Mouse (Mus musculus) intestine, embryonic 15.5 days (tissue): ENCODE data around the gene Pole3. TPM values are rescaled to one million over a fixed set of nuclear protein-coding genes. Genes with fewer than 3 reads are reported as not detected.
"Not testable (repeated sequence)": the region's sequence is repeated elsewhere in the genome, so short reads cannot be mapped to it uniquely, and the experiment has no call there.

Source experiments
- ATAC-seq: fragments of 200-750 bp; cut with Nextera tagmentation; 2 replicates; pipeline ENCODE4 v1.8.0; 2017; ENCODE audit warnings: moderate TSS enrichment, moderate library complexity
- H3K27ac ChIP-seq: fragments of 300-500 bp; sonication (generic); 2 replicates; pipeline ENCODE4 v1.5.1; 2015; ENCODE audit warnings: mild to moderate bottlenecking, inconsistent platforms
- H3K27me3 ChIP-seq: fragments of 300-500 bp; sonication (generic); replicated peaks from 2 replicates; pipeline ENCODE4 v1.6.1; 2015; ENCODE audit warnings: inconsistent platforms
- H3K36me3 ChIP-seq: fragments of 300-500 bp; sonication (generic); 2 replicates; pipeline ENCODE4 v1.6.1; 2015; ENCODE audit warnings: inconsistent platforms
- H3K4me1 ChIP-seq: fragments of 300-500 bp; sonication (generic); replicated peaks from 2 replicates; pipeline ENCODE4 v1.6.1; 2015; ENCODE audit warnings: inconsistent platforms
- H3K4me2 ChIP-seq: fragments of 300-500 bp; sonication (generic); replicated peaks from 2 replicates; pipeline ENCODE4 v1.6.1; 2015; ENCODE audit warnings: mild to moderate bottlenecking, inconsistent platforms
- H3K4me3 ChIP-seq: fragments of 300-500 bp; sonication (generic); replicated peaks from 2 replicates; pipeline ENCODE4 v1.5.1; 2015; ENCODE audit warnings: inconsistent platforms
- H3K9ac ChIP-seq: fragments of 300-500 bp; sonication (generic); 2 replicates; pipeline ENCODE4 v1.6.1; 2015; ENCODE audit warnings: inconsistent platforms
- H3K9me3 ChIP-seq: fragments of 300-500 bp; sonication (generic); 2 replicates; pipeline ENCODE4 v1.6.1; 2016; ENCODE audit warnings: inconsistent platforms
- WGBS: fragments of 180-500 bp; shearing (Covaris S2); methylation state at CpG from one replicate; pipeline ENCODE4 v1.1.7; 2015; 5-methylcytosine and 5-hydroxymethylcytosine counted together
- polyA plus RNA-seq: library from polyadenylated mRNA; unstranded; fragments of >200 nt; fragmentation: Nextera tagmentation; extraction: Ambion mirVana; gene quantifications from 2 replicates; pipeline ENCODE4 v1.2.1, GENCODE M21; 2015

Pole3 gene
- polyA plus RNA-seq, 1 experiment from 2014 or later = 71.5 TPM

- Histone ChIP-seq H3K27ac (no peak overlapping the region), H3K9ac (no peak overlapping the region), H3K27me3 (no peaks in the 10 kb centered on the region), H3K4me3 (peak overlapping the region; percentile 49), H3K36me3 (no peaks in the 10 kb centered on the region), H3K4me1 (0 out of 2 replicates have a peak, but pooled peaks cover 5% of the 10 kb centered on the region), H3K9me3 (no peaks in the 10 kb centered on the region), H3K4me2 (peak overlapping the region; percentile 81)
- ATAC-seq = peak; percentile 18
- WGBS = 33% methylated on average over 10 of the region's 10 CpGs
Measured at GRCm38 (mm10) chr4:62480709-62481605, 43.9 kb downstream of the Pole3 start.

GRCm38 (mm10) chr4:62479937-62480708 lies 44.7 kb downstream of the Pole3 start, which contains the start of gene Bspry:
Bspry (plus strand) TSS chr4:62480053.
- Histone ChIP-seq H3K9me3 (no peaks in the 10 kb centered on the region), H3K9ac (peak within 1 kb of the TSS; percentile 54), H3K4me1 (0 out of 2 replicates have a peak, but pooled peaks cover 5% of the 10 kb centered on the region), H3K27me3 (no peaks in the 10 kb centered on the region), H3K4me2 (peak within 1 kb of the TSS; percentile 81), H3K36me3 (no peaks in the 10 kb centered on the region), H3K27ac (0 out of 2 replicates have a peak within 1 kb of the TSS, but pooled peaks have one; percentile 37), H3K4me3 (peak within 1 kb of the TSS; percentile 49)
- WGBS = 1% methylated on average over 71 of the region's 71 CpGs
- ATAC-seq = peak; percentile 93

- not testable (repeated sequence) for H3K27me3 ChIP-seq, H3K4me1 ChIP-seq, H3K27ac ChIP-seq, H3K36me3 ChIP-seq, H3K9me3 ChIP-seq, ATAC-seq
- 13% methylated on average over 11 of the region's 11 CpGs for WGBS
- peak overlapping the region; percentile 81 for H3K4me2 ChIP-seq
- peak overlapping the region; percentile 49 for H3K4me3 ChIP-seq
- H3K9ac ChIP-seq = peak overlapping the region; percentile 54; the same call in 1 of the 2 replicates
Measured at GRCm38 (mm10) chr4:62479593-62479936, 45.3 kb downstream of the Pole3 start.

- H3K27ac ChIP-seq = peak overlapping the region; percentile 57; the same call in 1 of the 2 replicates
- no peaks in the 10 kb centered on the region for H3K36me3 ChIP-seq
- H3K9ac ChIP-seq = no peak overlapping the region
- H3K4me1 ChIP-seq = 0 out of 2 replicates have a peak, but pooled peaks cover 5% of the 10 kb centered on the region
- H3K4me3 ChIP-seq = no peak overlapping the region
- WGBS = 59% methylated on average over 6 of the region's 6 CpGs
- H3K27me3 ChIP-seq = no peaks in the 10 kb centered on the region
- ATAC-seq = no peak
- no peak overlapping the region for H3K4me2 ChIP-seq
- no peaks in the 10 kb centered on the region for H3K9me3 ChIP-seq
Measured at GRCm38 (mm10) chr4:62477542-62478244, 47.2 kb downstream of the Pole3 start.

- peak; percentile 32; the same call in 1 of the 2 replicates for ATAC-seq
- no peaks in the 10 kb centered on the region for H3K36me3 ChIP-seq
- H3K27me3 ChIP-seq = no peaks in the 10 kb centered on the region
- H3K4me3 ChIP-seq = no peak overlapping the region
- H3K27ac ChIP-seq = peak overlapping the region; percentile 40; the same call in 1 of the 2 replicates
- no peak overlapping the region for H3K9ac ChIP-seq
- 0 out of 2 replicates have a peak, but pooled peaks cover 5% of the 10 kb centered on the region for H3K4me1 ChIP-seq
- WGBS = 59% methylated on average over 6 of the region's 6 CpGs
- no peaks in the 10 kb centered on the region for H3K9me3 ChIP-seq
- H3K4me2 ChIP-seq = no peak overlapping the region
Measured at GRCm38 (mm10) chr4:62475793-62476192, 49.1 kb downstream of the Pole3 start.

- 68% methylated on average over 2 of the region's 2 CpGs for WGBS
- H3K4me2 ChIP-seq = no peak overlapping the region
- no peak for ATAC-seq
- no peaks in the 10 kb centered on the region for H3K27me3 ChIP-seq
- no peaks in the 10 kb centered on the region for H3K36me3 ChIP-seq
- H3K27ac ChIP-seq = peak overlapping the region; percentile 40; the same call in 1 of the 2 replicates
- H3K4me1 ChIP-seq = 0 out of 2 replicates have a peak, but pooled peaks cover 2% of the 10 kb centered on the region
- H3K4me3 ChIP-seq = no peak overlapping the region
- H3K9me3 ChIP-seq = no peaks in the 10 kb centered on the region
- no peak overlapping the region for H3K9ac ChIP-seq
Measured at GRCm38 (mm10) chr4:62475131-62475530, 49.7 kb downstream of the Pole3 start.

Other genes starting within 250 kb of the Pole3 start
- 23.7 and 24.7 TPM in 2 replicates for gene Fkbp15, start 164.5 kb downstream of the Pole3 start, polyA plus RNA-seq
- 96.6 and 102 TPM in 2 replicates for gene Slc31a1, start 164.3 kb downstream of the Pole3 start, polyA plus RNA-seq
- 138 and 147 TPM in 2 replicates for gene Cdc26, start 116.4 kb downstream of the Pole3 start, polyA plus RNA-seq
- gene Prpf4, start 116.3 kb downstream of the Pole3 start, polyA plus RNA-seq = 17.3 and 18.7 TPM in 2 replicates
- gene Rnf183, start 89.8 kb downstream of the Pole3 start, polyA plus RNA-seq = not detected in 2 replicates
- gene Wdr31, start 54.2 kb downstream of the Pole3 start, polyA plus RNA-seq = 7.7 and 9.1 TPM in 2 replicates
- gene Bspry, start 45.0 kb downstream of the Pole3 start, polyA plus RNA-seq = 31.7 and 33.2 TPM in 2 replicates
- gene Hdhd3, start 21.6 kb downstream of the Pole3 start, polyA plus RNA-seq = 61.6 and 76.4 TPM in 2 replicates
- gene Alad, start 5.2 kb downstream of the Pole3 start, polyA plus RNA-seq = 156 and 161 TPM in 2 replicates
- 0.15 and 0.43 TPM in 2 replicates for gene 4933430I17Rik, start 301 bp upstream of the Pole3 start, polyA plus RNA-seq
- 43.5 and 46.3 TPM in 2 replicates for gene Rgs3, start 34.8 kb upstream of the Pole3 start, polyA plus RNA-seq